Mouse (Mus musculus): Measurements from ENCODE around the gene Aph1b.

The Aph1b gene

DNA sequence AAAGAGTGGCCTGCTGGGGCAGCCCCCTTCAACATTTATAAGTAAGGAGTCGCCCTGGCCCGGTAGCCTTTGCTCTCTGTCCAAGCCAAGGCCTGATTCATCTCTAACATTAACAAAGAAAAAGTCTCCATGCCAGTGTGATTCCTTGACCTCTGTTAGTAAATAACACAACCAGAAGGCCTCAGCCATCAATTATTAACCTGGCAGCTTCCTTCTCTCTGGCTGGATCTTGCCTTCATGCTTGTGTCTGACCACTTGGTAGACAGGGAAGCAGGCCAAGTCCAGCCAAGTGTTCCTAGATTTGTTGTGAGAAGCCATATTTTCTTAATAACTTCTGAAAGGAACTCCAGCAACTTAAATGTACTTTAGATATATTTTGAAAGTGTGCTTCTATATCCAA is 58.7 kb downstream of the Aph1b start:
- DNase-seq: no peak

- DNase-seq: no peak
Observed at GRCm38 (mm10) chr9:66736016-66736415, 59.3 kb downstream of the Aph1b start.

DNA sequence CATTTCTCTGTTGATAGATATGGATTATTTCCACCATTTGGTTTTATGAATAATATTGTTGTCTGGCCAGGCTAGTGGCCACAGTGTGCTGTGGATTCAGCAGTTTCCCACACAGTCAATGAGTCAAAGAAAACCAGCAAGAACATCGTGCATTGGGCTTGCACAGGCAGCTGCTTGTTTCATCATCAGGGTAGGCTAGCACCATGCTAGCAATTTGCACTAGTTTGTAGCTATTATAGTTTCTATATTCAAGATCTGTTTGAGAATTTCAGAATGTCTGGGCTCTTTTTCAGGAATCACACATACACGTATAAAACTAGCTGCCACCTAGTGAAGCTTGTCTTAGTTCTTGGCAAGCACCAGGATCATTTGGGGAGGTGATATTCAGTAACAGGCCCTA is 60.2 kb downstream of the Aph1b start:
- DNase-seq: no peak

DNA sequence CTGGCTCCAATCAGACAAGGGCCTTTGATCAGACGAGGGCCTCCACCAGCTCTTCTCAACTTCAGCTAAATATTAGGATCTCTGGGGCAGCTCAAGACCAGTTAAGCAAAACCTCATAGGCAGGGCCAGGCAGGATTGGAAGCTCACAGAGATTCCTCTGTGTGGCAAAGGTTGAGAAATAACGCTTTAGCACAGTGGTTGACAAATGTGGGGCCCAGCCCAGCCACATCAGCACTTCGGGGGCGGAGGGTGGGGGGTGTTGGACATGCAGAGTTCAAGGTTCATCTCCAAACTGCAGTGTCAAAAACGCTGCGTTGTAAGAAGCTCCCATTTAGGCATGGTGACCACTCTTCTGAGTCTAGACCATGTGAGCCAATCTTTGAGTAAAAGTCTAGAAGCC is 60.7 kb downstream of the Aph1b start:
- DNase-seq: no peak

DNA sequence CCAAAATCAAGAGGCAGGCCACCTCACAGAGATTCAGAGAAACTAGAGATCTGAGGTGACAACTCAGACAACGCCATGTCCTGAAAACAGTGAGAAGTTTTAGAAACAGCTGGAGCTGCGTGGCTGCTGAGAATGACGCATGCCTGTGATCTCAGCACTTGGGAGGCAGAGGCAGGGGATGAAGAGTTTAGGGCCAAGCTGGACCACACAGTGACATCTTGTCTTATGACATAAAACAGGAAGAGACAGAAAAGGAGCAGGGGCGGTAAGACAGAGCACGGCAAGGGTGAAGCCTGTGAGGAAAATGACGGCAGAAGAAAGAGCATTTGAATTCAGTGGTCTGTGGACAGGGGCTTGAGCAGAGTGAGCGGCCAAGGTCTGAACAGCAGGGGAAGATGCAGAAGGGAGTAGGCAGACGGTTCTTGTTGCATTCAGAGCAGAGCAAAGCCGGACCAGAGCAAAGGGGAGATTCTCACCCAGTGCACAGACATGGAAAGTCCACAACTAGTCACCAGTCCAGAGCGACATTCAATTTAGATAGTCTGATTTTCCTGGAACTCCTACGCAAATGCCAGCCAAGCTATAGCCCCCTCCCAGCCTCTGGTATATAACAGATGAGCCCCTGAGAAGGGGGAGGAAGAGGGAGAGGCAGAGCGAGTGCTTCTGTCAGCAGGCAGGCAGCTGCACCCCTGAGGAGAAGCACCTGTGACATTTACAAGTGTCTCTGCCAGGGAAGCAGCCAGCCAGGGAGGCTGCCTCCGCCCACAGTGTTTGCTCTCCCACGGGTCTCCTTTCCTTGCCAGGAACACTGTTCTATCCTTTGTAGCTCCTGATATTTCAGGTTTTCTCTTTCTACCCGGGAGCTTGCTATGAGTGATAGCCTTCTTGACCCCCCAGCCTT is 62.2 kb downstream of the Aph1b start:
- DNase-seq: no peak

DNA sequence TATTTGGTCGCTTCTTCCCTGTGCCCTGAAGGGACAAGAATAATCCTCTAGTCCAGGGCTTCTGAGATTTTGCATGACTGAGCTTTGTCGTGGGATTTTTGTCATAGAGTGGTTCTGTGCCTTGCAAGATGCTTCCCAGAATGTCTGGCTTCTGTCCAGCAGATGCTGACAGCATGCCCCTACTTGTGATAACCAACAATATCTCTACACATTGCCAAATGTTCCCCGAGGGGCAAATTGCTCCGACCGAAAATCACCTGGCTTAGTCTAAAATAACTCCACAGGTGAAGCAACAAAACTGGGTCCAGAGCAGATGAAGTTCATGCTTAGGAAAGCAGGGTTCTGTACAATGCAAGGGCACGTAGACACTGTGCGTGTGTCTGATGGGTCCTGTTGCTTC is 64.0 kb downstream of the Aph1b start:
- DNase-seq: no peak

- no peak for DNase-seq
Observed at GRCm38 (mm10) chr9:66730556-66730955, 64.7 kb downstream of the Aph1b start.

DNA sequence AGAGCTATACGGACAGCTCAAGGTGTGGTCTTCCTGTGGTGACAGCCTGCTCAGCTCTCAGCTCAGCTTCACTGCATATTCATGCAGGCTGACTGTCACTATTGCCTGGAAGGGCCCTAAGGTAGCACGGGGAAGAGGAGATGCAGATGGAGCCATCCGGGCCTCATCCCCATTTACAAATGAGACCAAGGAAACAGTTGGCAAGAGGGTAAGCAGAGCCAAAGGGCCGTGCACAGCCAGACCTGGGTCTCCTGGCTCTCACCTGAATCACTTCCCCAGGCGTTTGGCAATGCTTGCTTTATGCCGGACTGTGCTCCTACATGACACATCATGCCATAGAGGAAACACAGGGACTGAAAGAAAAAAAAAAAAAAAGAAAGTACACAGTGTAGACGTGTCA is 68.0 kb downstream of the Aph1b start:
- DNase-seq: no peak

- DNase-seq: no peak
Observed at GRCm38 (mm10) chr9:66725591-66725990, 69.7 kb downstream of the Aph1b start.

Measured in thymus, adult 18-20 months (tissue).